Mouse (Mus musculus): ENCODE results near the gene Clec10a. TPM values are rescaled to one million over a fixed set of nuclear protein-coding genes. Genes with fewer than 3 reads are reported as not detected.

Clec10a gene
- polyA plus RNA-seq (2014; fragmentation: Illumina TruSeq; extraction: RNeasy Lipid Tissue Mini Kit (QIAGEN cat#74804); ENCODE audit: low read depth, low replicate concordance) = 7.1 TPM

DNA sequence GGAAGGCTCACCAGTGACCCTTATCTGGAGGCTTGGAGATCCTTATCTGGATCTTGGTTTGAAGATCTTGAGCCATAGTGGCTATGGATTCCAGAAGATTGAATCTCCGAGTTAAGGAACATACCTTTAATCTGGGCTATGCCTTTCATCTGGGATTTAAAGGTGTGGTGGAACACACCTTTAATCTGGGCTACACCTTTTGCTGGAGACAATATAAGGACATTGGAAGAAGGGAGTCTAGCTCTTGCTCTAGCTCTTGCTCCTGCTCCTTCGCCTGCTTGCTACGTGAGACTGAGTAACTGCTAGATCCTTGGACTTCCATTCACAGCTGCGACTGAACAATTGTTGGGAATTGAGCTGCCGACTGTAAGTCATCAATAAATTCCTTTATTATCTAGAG is at the start of gene Clec10a:
Clec10a (plus strand) TSS at position 301 of the 400 bp plus-strand sequence.

DNA sequence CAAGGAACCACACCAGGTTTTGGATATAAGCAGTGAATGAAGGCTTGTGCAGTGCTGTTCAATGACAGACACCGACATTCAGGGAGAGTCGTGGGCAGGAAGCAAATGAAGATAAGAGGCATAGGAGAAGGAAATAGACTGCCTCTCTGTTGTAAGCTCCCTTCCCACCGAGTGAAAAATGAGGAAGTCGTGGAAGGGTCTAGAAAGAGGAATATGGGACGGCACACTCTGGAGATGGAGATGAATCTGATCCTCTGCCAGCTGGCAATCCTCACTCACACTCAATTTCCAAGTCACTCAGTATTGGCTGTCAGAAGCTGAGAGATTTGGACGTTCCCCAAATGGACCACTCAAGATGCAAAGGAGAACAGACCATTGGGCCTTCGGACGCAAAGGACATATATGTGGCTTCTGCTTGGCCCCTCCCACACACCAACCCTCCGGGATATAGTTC is 26.0 kb upstream of the Clec10a start, which contains the start of gene Mgl2:
Mgl2 (plus strand) TSS at position 404 of the 454 bp plus-strand sequence.

DNA sequence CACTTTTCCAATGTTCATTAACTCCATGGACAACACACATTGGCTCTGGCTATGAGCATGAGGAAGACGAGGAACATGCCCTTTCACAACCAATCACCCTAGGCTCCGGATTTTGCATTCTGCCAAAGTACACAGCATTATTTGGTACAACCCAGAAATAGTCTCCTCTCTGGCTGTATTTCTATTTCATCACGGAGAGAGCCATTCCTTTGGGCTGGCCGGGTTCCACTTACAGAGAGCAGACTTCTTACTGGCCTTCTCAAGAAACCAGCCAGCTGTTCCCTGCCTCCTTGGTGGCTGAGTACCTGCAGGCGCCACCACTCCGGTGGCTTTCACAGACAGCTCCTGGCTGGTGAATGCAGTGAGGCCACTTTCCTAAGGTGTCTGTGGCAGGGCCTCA is 56.4 kb downstream of the Clec10a start, which contains the start of gene Slc16a11:
Slc16a11 (plus strand) TSS at position 330 of the 400 bp plus-strand sequence.

Other genes starting within 250 kb of the Clec10a start
- 44.4 TPM for gene Gps2, start 242.3 kb upstream of the Clec10a start, polyA plus RNA-seq (2014; fragmentation: Illumina TruSeq; extraction: RNeasy Lipid Tissue Mini Kit (QIAGEN cat#74804); ENCODE audit: low read depth, low replicate concordance)
- 482 TPM for gene Eif5a, start 234.2 kb upstream of the Clec10a start, polyA plus RNA-seq (2014; fragmentation: Illumina TruSeq; extraction: RNeasy Lipid Tissue Mini Kit (QIAGEN cat#74804); ENCODE audit: low read depth, low replicate concordance)
- gene Ybx2, start 220.4 kb upstream of the Clec10a start, polyA plus RNA-seq (2014; fragmentation: Illumina TruSeq; extraction: RNeasy Lipid Tissue Mini Kit (QIAGEN cat#74804); ENCODE audit: low read depth, low replicate concordance) = 32.3 TPM
- 385 TPM for gene Slc2a4, start 208.0 kb upstream of the Clec10a start, polyA plus RNA-seq (2014; fragmentation: Illumina TruSeq; extraction: RNeasy Lipid Tissue Mini Kit (QIAGEN cat#74804); ENCODE audit: low read depth, low replicate concordance)
- gene Cldn7, start 191.4 kb upstream of the Clec10a start, polyA plus RNA-seq (2014; fragmentation: Illumina TruSeq; extraction: RNeasy Lipid Tissue Mini Kit (QIAGEN cat#74804); ENCODE audit: low read depth, low replicate concordance) = 0.58 TPM
- gene Ctdnep1, start 175.0 kb upstream of the Clec10a start, polyA plus RNA-seq (2014; fragmentation: Illumina TruSeq; extraction: RNeasy Lipid Tissue Mini Kit (QIAGEN cat#74804); ENCODE audit: low read depth, low replicate concordance) = 146 TPM
- 52.8 TPM for gene Elp5, start 173.7 kb upstream of the Clec10a start, polyA plus RNA-seq (2014; fragmentation: Illumina TruSeq; extraction: RNeasy Lipid Tissue Mini Kit (QIAGEN cat#74804); ENCODE audit: low read depth, low replicate concordance)
- gene Gabarap, start 165.1 kb upstream of the Clec10a start, polyA plus RNA-seq (2014; fragmentation: Illumina TruSeq; extraction: RNeasy Lipid Tissue Mini Kit (QIAGEN cat#74804); ENCODE audit: low read depth, low replicate concordance) = 418 TPM
- gene Phf23, start 160.4 kb upstream of the Clec10a start, polyA plus RNA-seq (2014; fragmentation: Illumina TruSeq; extraction: RNeasy Lipid Tissue Mini Kit (QIAGEN cat#74804); ENCODE audit: low read depth, low replicate concordance) = 25.3 TPM
- gene Dvl2, start 155.6 kb upstream of the Clec10a start, polyA plus RNA-seq (2014; fragmentation: Illumina TruSeq; extraction: RNeasy Lipid Tissue Mini Kit (QIAGEN cat#74804); ENCODE audit: low read depth, low replicate concordance) = 5.6 TPM
- 1,086 TPM for gene Acadvl, start 140.8 kb upstream of the Clec10a start, polyA plus RNA-seq (2014; fragmentation: Illumina TruSeq; extraction: RNeasy Lipid Tissue Mini Kit (QIAGEN cat#74804); ENCODE audit: low read depth, low replicate concordance)
- gene Dlg4, start 139.3 kb upstream of the Clec10a start, polyA plus RNA-seq (2014; fragmentation: Illumina TruSeq; extraction: RNeasy Lipid Tissue Mini Kit (QIAGEN cat#74804); ENCODE audit: low read depth, low replicate concordance) = 3.2 TPM
- gene Asgr1, start 102.1 kb upstream of the Clec10a start, polyA plus RNA-seq (2014; fragmentation: Illumina TruSeq; extraction: RNeasy Lipid Tissue Mini Kit (QIAGEN cat#74804); ENCODE audit: low read depth, low replicate concordance) = 0.50 TPM
- 0.68 TPM for gene Asgr2, start 63.6 kb upstream of the Clec10a start, polyA plus RNA-seq (2014; fragmentation: Illumina TruSeq; extraction: RNeasy Lipid Tissue Mini Kit (QIAGEN cat#74804); ENCODE audit: low read depth, low replicate concordance)
- gene Mgl2, start 25.9 kb upstream of the Clec10a start, polyA plus RNA-seq (2014; fragmentation: Illumina TruSeq; extraction: RNeasy Lipid Tissue Mini Kit (QIAGEN cat#74804); ENCODE audit: low read depth, low replicate concordance) = 16.8 TPM
- gene Slc16a11, start 56.6 kb downstream of the Clec10a start, polyA plus RNA-seq (2014; fragmentation: Illumina TruSeq; extraction: RNeasy Lipid Tissue Mini Kit (QIAGEN cat#74804); ENCODE audit: low read depth, low replicate concordance) = 0.71 TPM
- 3.4 TPM for gene Slc16a13, start 64.9 kb downstream of the Clec10a start, polyA plus RNA-seq (2014; fragmentation: Illumina TruSeq; extraction: RNeasy Lipid Tissue Mini Kit (QIAGEN cat#74804); ENCODE audit: low read depth, low replicate concordance)
- 15.9 TPM for gene Bcl6b, start 73.6 kb downstream of the Clec10a start, polyA plus RNA-seq (2014; fragmentation: Illumina TruSeq; extraction: RNeasy Lipid Tissue Mini Kit (QIAGEN cat#74804); ENCODE audit: low read depth, low replicate concordance)
- 37.6 TPM for gene 0610010K14Rik, start 81.7 kb downstream of the Clec10a start, polyA plus RNA-seq (2014; fragmentation: Illumina TruSeq; extraction: RNeasy Lipid Tissue Mini Kit (QIAGEN cat#74804); ENCODE audit: low read depth, low replicate concordance)
- gene Gm21988, start 83.6 kb downstream of the Clec10a start, polyA plus RNA-seq (2014; fragmentation: Illumina TruSeq; extraction: RNeasy Lipid Tissue Mini Kit (QIAGEN cat#74804); ENCODE audit: low read depth, low replicate concordance) = 4.5 TPM
- gene Rnasek, start 83.6 kb downstream of the Clec10a start, polyA plus RNA-seq (2014; fragmentation: Illumina TruSeq; extraction: RNeasy Lipid Tissue Mini Kit (QIAGEN cat#74804); ENCODE audit: low read depth, low replicate concordance) = 154 TPM
- 4.5 TPM for gene Alox12, start 99.2 kb downstream of the Clec10a start, polyA plus RNA-seq (2014; fragmentation: Illumina TruSeq; extraction: RNeasy Lipid Tissue Mini Kit (QIAGEN cat#74804); ENCODE audit: low read depth, low replicate concordance)
- gene Alox12e, start 166.4 kb downstream of the Clec10a start, polyA plus RNA-seq (2014; fragmentation: Illumina TruSeq; extraction: RNeasy Lipid Tissue Mini Kit (QIAGEN cat#74804); ENCODE audit: low read depth, low replicate concordance) = not detected
- 0.84 TPM for gene Alox15, start 195.8 kb downstream of the Clec10a start, polyA plus RNA-seq (2014; fragmentation: Illumina TruSeq; extraction: RNeasy Lipid Tissue Mini Kit (QIAGEN cat#74804); ENCODE audit: low read depth, low replicate concordance)

All from heart, adult 10 weeks (tissue).